Mouse (Mus musculus) B cell, adult 2 months (primary cell): Measurements from ENCODE around the gene Iscu.
A peak's percentile ranks its signal among the peaks of the same experiment; 100 is the strongest.

Source experiments
- DNase-seq, 2 experiments: peaks; one replicate each; pipeline ENCODE4 v3.0.0; 2022

Gene Iscu

DNA sequence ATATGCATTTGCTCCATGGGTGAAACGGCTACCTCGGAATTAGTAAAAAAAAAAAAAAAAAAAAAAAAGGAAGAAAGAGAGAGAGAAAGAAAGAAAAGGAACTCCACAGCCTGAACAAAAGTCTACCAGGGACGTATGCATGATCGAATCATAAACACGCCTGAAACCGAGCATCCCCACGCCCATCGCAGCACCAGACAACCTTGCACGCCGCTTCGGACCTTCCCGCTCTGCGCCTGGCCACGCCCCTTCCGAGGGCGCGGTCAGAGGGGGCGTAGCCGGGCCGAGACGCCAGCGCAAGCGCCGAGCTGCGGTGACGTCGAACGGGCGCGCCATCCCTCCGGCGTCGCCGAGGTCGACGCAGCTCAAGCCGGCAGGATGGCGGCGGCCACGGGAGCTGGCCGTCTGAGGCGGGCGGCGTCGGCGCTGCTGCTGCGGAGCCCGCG is at the start of gene Iscu, which contains the start of gene Sart3:
Gene Iscu, plus strand, starts transcription at position 299 of the 446 bp plus-strand sequence.
Gene Sart3, minus strand, starts transcription at position 61 of the 446 bp plus-strand sequence.
- DNase-seq = peak; percentile 98

DNA sequence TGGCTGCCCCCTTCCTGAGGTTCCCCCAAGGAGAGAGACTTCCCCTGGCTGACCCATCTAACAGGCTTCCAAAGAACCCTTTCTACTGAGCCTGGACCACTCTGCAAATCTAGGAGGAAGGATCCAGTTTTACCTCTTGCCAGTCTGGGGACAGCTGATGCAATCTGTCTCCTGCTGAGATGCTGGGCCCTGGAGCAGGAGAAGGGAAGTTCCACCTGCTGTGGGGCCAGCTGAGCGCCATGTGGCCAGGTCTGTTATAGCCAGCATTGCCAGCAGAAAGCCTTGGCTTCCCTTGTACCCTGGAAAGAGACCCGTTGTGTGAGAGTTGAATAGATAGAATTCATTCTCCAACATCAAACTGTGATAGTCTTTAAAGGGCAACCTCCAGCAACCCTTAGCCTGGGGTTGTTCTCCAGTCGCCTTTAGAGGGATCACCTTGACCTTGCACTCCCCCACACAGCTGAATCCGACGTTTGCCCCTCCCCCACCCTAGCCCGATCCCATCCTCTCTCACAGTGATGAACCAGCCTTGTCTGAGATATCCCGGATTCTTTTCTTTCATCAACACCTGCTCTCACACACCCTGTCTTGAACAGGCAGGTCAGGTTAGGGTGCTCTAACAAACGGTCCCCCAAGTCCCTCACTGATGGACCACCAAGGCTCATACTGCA is 48.8 kb upstream of the Iscu start:
- no peak for DNase-seq

GRCm38 (mm10) chr5:113724446-113724845 is 48.1 kb upstream of the Iscu start, which contains the start of gene 1700069L16Rik:
Gene 1700069L16Rik, minus strand, starts transcription at chr5:113724772.
- peak; percentile 82 to 83 for DNase-seq

GRCm38 (mm10) chr5:113725417-113725816 is 47.1 kb upstream of the Iscu start:
- DNase-seq = no peak

- no peak for DNase-seq
These were observed 45.9 kb upstream of the Iscu start for GRCm38 (mm10) chr5:113726618-113727017.

GRCm38 (mm10) chr5:113727238-113727637 is 45.3 kb upstream of the Iscu start:
- DNase-seq = no peak

- DNase-seq = no peak
These were observed 44.5 kb upstream of the Iscu start for GRCm38 (mm10) chr5:113728011-113728410.

GRCm38 (mm10) chr5:113728691-113729090 is 43.9 kb upstream of the Iscu start:
- DNase-seq = no peak

DNA sequence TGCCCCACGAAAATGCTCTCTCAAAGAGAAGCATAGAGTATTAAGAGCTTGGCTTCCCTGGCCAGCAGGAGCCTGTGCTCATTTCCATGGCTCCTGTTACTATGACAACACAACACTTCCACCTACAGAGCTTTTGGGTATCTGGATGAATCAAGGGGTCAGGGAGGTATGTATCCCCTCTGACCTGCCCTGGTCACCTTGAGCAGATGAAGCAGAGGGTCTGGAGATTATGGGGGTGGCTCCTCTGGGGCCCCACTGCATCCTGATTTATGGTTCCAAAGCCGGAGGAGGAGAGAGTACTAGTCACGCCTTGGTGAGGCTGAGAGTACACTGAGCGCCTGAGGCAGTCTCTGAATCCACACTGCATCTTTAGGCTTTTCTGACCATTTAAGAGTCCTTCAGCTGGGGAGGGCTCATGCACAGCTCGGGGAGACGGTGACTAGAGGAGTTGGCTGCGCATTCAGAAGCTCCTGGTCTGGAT is 41.9 kb upstream of the Iscu start:
- DNase-seq = no peak

DNA sequence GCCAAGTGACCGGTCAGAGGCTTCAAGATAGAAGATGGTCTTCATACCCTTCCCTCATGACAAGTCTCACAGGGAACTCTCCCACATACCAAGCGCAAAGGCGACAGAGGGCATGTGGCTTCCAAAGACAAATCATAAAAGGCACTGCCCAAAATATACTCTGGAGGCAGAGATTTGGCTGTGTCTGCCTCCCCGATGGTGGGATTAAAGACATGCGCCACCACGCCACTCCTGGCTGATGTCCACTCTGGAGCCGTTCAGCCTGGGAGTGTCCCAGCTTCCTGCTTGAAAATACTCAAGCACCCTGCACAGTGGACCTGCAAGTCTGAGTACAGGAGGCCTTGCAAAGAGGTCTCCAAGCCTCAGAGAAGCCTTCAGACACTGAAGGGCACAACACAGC is 41.4 kb upstream of the Iscu start:
- no peak for DNase-seq

GRCm38 (mm10) chr5:113732182-113732581 is 40.4 kb upstream of the Iscu start:
- DNase-seq = peak; percentile 70

GRCm38 (mm10) chr5:113734376-113734775 is 38.2 kb upstream of the Iscu start:
- no peak for DNase-seq

GRCm38 (mm10) chr5:113735023-113735344 is 37.6 kb upstream of the Iscu start:
- DNase-seq = no peak

DNA sequence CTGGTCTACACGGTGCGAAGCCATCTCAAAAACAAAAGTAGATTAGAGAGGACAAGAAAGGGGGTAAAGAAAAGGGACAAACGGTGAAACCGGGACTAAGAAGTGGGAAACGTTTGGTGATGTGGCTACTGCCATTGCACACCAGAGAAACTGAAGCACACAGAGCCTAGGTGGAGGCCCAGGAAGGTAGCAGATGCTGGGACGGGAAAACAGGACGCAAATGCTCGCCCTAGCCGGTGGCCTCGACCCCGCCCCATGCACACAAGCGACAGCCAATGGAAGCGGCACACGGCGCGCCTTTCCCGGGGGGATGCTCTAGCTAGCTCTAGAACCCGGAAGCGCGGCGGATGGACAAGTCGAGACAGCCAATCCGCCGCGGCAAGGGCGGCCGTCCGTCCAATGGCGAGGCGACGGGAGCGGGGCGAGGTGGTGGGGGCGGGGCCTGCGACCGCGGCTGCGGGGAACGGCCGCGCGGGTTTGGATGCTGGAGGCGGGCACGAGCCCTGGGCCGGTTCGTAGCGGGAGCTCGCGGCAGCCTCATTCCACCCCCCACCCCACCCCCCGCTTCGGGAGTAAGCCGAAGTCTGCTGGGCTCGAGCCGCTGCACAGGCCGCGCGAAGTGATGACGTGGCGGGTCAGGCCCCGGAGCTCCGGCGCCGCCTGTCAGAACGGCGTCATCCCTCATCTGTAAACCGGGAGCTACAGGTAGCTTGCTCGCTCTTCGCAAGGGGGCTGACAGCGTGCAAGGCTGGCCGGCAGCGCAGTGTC is 37.0 kb upstream of the Iscu start, which contains the start of gene Ficd:
Gene Ficd, plus strand, starts transcription at position 459 of the 768 bp plus-strand sequence.
- DNase-seq = peak; percentile 87 to 89

GRCm38 (mm10) chr5:113736113-113736502 is 36.4 kb upstream of the Iscu start:
- DNase-seq = no peak

DNA sequence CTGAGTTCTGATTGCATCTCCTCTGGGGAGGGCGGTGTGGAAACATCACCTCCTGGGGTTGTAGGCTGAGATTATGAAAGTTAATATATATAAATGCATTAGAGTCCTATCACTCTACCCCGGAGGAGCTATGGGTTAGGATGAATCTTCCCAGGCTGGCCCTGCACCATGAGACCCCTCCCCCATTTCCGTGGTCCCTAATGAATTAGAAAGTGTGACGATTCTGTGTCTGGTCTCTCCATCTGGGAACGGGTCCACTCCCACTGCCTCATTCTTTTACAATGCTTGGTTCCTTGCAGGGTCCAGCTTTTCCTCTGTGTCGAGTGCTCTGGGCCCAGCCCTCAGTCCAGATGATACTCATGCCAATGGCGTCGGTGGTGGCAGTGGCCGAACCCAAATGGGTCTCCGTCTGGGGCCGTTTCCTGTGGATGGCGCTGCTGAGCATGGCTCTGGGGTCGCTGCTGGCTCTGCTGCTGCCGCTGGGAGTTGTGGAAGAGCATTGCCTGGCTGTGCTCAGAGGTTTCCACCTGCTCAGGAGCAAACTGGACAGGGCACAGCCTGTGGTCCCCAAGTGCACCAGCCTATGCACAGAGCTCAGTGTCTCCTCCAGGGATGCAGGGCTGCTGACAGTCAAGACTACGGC is 35.9 kb upstream of the Iscu start:
- DNase-seq = no peak

- no peak for DNase-seq
These were observed 34.8 kb upstream of the Iscu start for GRCm38 (mm10) chr5:113737607-113738237.

DNA sequence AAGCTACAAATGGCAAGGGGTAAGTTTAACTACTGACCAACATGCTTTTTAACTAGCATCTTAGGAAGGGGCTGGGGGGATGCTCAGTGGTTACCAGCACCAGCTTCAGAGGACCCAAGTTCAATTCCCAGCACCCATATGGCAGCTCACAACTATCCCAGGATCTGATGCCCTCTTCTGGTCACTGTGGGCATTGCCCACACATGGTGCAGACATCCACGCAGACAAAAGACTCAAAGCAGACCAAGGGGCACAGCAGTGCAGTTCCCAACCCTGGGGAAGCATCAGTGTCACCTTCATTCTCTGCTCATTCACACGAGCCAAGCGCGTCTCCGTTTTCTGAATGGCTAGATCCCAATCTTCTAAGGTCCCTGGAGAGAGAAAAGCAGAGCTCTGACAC is 24.9 kb upstream of the Iscu start:
- DNase-seq = no peak

DNA sequence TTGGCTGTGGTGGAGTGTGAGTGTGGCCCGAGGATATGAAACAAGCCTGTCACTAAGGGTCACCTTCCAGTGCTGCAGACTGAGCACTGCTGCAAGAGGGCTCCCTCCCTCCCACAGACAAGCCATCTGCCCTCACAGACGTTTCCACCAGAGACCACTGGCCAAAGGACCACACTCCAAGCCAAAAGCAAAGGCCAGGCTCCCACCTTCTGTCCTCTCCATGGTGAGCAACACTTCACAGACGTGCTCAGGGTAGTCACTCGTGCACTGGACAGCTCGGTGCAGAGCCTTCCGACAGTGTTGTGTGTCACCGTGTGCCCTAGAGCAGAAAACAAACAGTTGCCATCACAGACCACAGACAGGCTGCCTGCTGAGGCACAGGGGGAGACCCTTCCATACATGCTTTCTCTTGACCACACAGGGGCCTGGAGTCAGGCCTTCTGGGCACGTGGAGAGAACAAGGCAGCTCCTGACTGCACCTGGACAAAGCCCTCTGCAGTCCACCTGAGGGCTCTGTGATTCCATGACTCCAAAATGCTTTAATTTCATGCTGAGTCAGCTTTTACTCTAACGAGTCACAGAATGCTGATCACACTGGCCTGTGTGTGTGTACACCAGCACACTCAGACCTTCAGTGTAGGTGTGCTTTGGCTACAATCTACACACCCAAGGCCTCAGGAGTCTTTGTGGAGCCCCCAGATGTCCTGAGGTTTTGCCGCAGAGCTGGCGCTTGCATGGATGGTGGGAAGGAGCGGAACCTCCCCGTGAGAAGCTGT is 23.8 kb upstream of the Iscu start:
- no peak for DNase-seq

- DNase-seq = no peak
These were observed 20.9 kb upstream of the Iscu start for GRCm38 (mm10) chr5:113751521-113752157.

GRCm38 (mm10) chr5:113755347-113756030 is 17.1 kb upstream of the Iscu start:
- DNase-seq = no peak
